Mouse (Mus musculus) T-cell, adult 2 months (primary cell): ENCODE measurements around the gene Adam33.
"Not testable (repeated sequence)": the region's sequence is repeated elsewhere in the genome, so short reads cannot be mapped to it uniquely, and the experiment has no call there.

Experiments used
- DNase-seq: peaks from one replicate; pipeline ENCODE4 v3.0.0; 2022; ENCODE audit warnings: low spot score

Adam33 gene

GRCm38 (mm10) chr2:131063404-131063864, at the start of gene Adam33:
Gene Adam33 (minus strand): TSS chr2:131063814.
- DNase-seq, result no peak

- DNase-seq, result no peak
Observed at GRCm38 (mm10) chr2:131105989-131106388, 42.4 kb upstream of the Adam33 start.

- DNase-seq, result not testable (repeated sequence)
Observed at GRCm38 (mm10) chr2:131105061-131105460, 41.4 kb upstream of the Adam33 start.

- DNase-seq, result no peak
Observed at GRCm38 (mm10) chr2:131104021-131104420, 40.4 kb upstream of the Adam33 start.

- DNase-seq, result no peak
Observed at GRCm38 (mm10) chr2:131101530-131101929, 37.9 kb upstream of the Adam33 start.

GRCm38 (mm10) chr2:131097087-131097486, 33.5 kb upstream of the Adam33 start:
- no peak for DNase-seq

GRCm38 (mm10) chr2:131096101-131096795, 32.6 kb upstream of the Adam33 start:
- peak; percentile 7 for DNase-seq

- peak; percentile 61 for DNase-seq
Observed at GRCm38 (mm10) chr2:131094823-131095222, 31.2 kb upstream of the Adam33 start.

GRCm38 (mm10) chr2:131093577-131093976, 30.0 kb upstream of the Adam33 start:
- DNase-seq, result no peak

GRCm38 (mm10) chr2:131090852-131091251, 27.2 kb upstream of the Adam33 start:
- DNase-seq, result no peak

GRCm38 (mm10) chr2:131089634-131090033, 26.0 kb upstream of the Adam33 start:
- DNase-seq, result no peak

GRCm38 (mm10) chr2:131088581-131088980, 25.0 kb upstream of the Adam33 start:
- no peak for DNase-seq

GRCm38 (mm10) chr2:131086667-131087390, 23.2 kb upstream of the Adam33 start, which contains the start of gene Siglec1:
Gene Siglec1 (minus strand): TSS chr2:131086765.
- no peak for DNase-seq

GRCm38 (mm10) chr2:131084206-131084605, 20.6 kb upstream of the Adam33 start:
- DNase-seq, result no peak

GRCm38 (mm10) chr2:131080507-131080906, 16.9 kb upstream of the Adam33 start:
- no peak for DNase-seq

GRCm38 (mm10) chr2:131072536-131072935, 8.9 kb upstream of the Adam33 start:
- DNase-seq, result no peak

- no peak for DNase-seq
Observed at GRCm38 (mm10) chr2:131067481-131067880, 3.9 kb upstream of the Adam33 start.

GRCm38 (mm10) chr2:131066342-131066741, 2.7 kb upstream of the Adam33 start:
- no peak for DNase-seq

- no peak for DNase-seq
Observed at GRCm38 (mm10) chr2:131061607-131062006, 2.0 kb downstream of the Adam33 start.

GRCm38 (mm10) chr2:131060784-131061183, 2.8 kb downstream of the Adam33 start:
- DNase-seq, result no peak

- DNase-seq, result no peak
Observed at GRCm38 (mm10) chr2:131059781-131060540, 3.7 kb downstream of the Adam33 start.

GRCm38 (mm10) chr2:131059377-131059776, 4.2 kb downstream of the Adam33 start:
- DNase-seq, result no peak

- no peak for DNase-seq
Observed at GRCm38 (mm10) chr2:131058672-131059071, 4.9 kb downstream of the Adam33 start.
